Mouse (Mus musculus): Measurements from ENCODE around the gene Anxa8. TPM values are rescaled to one million over a fixed set of nuclear protein-coding genes. Genes with fewer than 3 reads are reported as not detected.
A peak's percentile ranks its signal among the peaks of the same experiment; 100 is the strongest.

Gene Anxa8
- polyA plus RNA-seq, 1 experiment, result 1.7 TPM

- Histone ChIP-seq H3K36me3 (ENCODE audit: control insufficient read depth, insufficient read depth, low read length) (no peaks in the 10 kb centered on the region), H3K4me1 (ENCODE audit: control insufficient read depth, insufficient read depth, low read length) (no peaks in the 10 kb centered on the region), H3K4me3 (ENCODE audit: insufficient read depth, low read depth, low read length) (no peak overlapping the region), H3K27me3 (replicated peaks; ENCODE audit: control insufficient read depth, insufficient read depth, low read length) (no peaks in the 10 kb centered on the region), H3K27ac (ENCODE audit: insufficient read depth, low read depth, low read length) (no peak overlapping the region)
- 78% methylated on average over 5 of the region's 5 CpGs for WGBS
- TF ChIP-seq POLR2A (IDR thresholded peaks at IDR 0.05; ENCODE audit: low read depth, low read length) (no peak), CTCF (conservative IDR thresholded peaks at IDR 0.05; ENCODE audit: insufficient read depth, insufficient read length, low read depth, low read length) (no peak)
- DNase-seq, result no peak
Observed at GRCm38 (mm10) chr14:34077222-34077621, 8.6 kb upstream of the Anxa8 start.

- no peak for DNase-seq
- TF ChIP-seq POLR2A (IDR thresholded peaks at IDR 0.05; ENCODE audit: low read depth, low read length) (no peak), CTCF (conservative IDR thresholded peaks at IDR 0.05; ENCODE audit: insufficient read depth, insufficient read length, low read depth, low read length) (no peak)
- Histone ChIP-seq H3K4me3 (ENCODE audit: insufficient read depth, low read depth, low read length) (no peak overlapping the region), H3K27me3 (replicated peaks; ENCODE audit: control insufficient read depth, insufficient read depth, low read length) (no peaks in the 10 kb centered on the region), H3K27ac (ENCODE audit: insufficient read depth, low read depth, low read length) (no peak overlapping the region), H3K4me1 (ENCODE audit: control insufficient read depth, insufficient read depth, low read length) (no peaks in the 10 kb centered on the region), H3K36me3 (ENCODE audit: control insufficient read depth, insufficient read depth, low read length) (no peaks in the 10 kb centered on the region)
- 69% methylated on average over 4 of the region's 4 CpGs for WGBS
Observed at GRCm38 (mm10) chr14:34078293-34078692, 7.5 kb upstream of the Anxa8 start.

GRCm38 (mm10) chr14:34080321-34080997, 5.3 kb upstream of the Anxa8 start:
- 14% methylated on average over 11 of the region's 11 CpGs for WGBS
- Histone ChIP-seq H3K4me1 (ENCODE audit: control insufficient read depth, insufficient read depth, low read length) (no peaks in the 10 kb centered on the region), H3K27ac (ENCODE audit: insufficient read depth, low read depth, low read length) (no peak overlapping the region), H3K4me3 (ENCODE audit: insufficient read depth, low read depth, low read length) (no peak overlapping the region), H3K27me3 (replicated peaks; ENCODE audit: control insufficient read depth, insufficient read depth, low read length) (no peaks in the 10 kb centered on the region), H3K36me3 (ENCODE audit: control insufficient read depth, insufficient read depth, low read length) (no peaks in the 10 kb centered on the region)
- peak; percentile 65 for DNase-seq
- TF ChIP-seq POLR2A (IDR thresholded peaks at IDR 0.05; ENCODE audit: low read depth, low read length) (no peak), CTCF (conservative IDR thresholded peaks at IDR 0.05; ENCODE audit: insufficient read depth, insufficient read length, low read depth, low read length) (peak; percentile 90)

- TF ChIP-seq CTCF (conservative IDR thresholded peaks at IDR 0.05; ENCODE audit: insufficient read depth, insufficient read length, low read depth, low read length) (no peak), POLR2A (IDR thresholded peaks at IDR 0.05; ENCODE audit: low read depth, low read length) (no peak)
- Histone ChIP-seq H3K27me3 (replicated peaks; ENCODE audit: control insufficient read depth, insufficient read depth, low read length) (no peaks in the 10 kb centered on the region), H3K36me3 (ENCODE audit: control insufficient read depth, insufficient read depth, low read length) (no peaks in the 10 kb centered on the region), H3K4me3 (ENCODE audit: insufficient read depth, low read depth, low read length) (no peak overlapping the region), H3K27ac (ENCODE audit: insufficient read depth, low read depth, low read length) (no peak overlapping the region), H3K4me1 (ENCODE audit: control insufficient read depth, insufficient read depth, low read length) (no peaks in the 10 kb centered on the region)
- WGBS, result 67% methylated on average over 4 of the region's 4 CpGs
- DNase-seq, result no peak
Observed at GRCm38 (mm10) chr14:34086806-34087205, 1.0 kb downstream of the Anxa8 start.

- no peak for TF ChIP-seq POLR2A (IDR thresholded peaks at IDR 0.05; ENCODE audit: low read depth, low read length)
- no peak for TF ChIP-seq CTCF (conservative IDR thresholded peaks at IDR 0.05; ENCODE audit: insufficient read depth, insufficient read length, low read depth, low read length)
- H3K4me3 ChIP-seq (ENCODE audit: insufficient read depth, low read depth, low read length), result no peak overlapping the region
- no peaks in the 10 kb centered on the region for H3K36me3 ChIP-seq (ENCODE audit: control insufficient read depth, insufficient read depth, low read length)
- H3K4me1 ChIP-seq (ENCODE audit: control insufficient read depth, insufficient read depth, low read length), result no peaks in the 10 kb centered on the region
- H3K27me3 ChIP-seq (replicated peaks; ENCODE audit: control insufficient read depth, insufficient read depth, low read length), result no peaks in the 10 kb centered on the region
- DNase-seq, result no peak
- WGBS, result 62% methylated on average over 2 of the region's 2 CpGs
- no peak overlapping the region for H3K27ac ChIP-seq (ENCODE audit: insufficient read depth, low read depth, low read length)
Observed at GRCm38 (mm10) chr14:34087856-34088398, 2.1 kb downstream of the Anxa8 start.

- TF ChIP-seq POLR2A (IDR thresholded peaks at IDR 0.05; ENCODE audit: low read depth, low read length) (no peak), CTCF (conservative IDR thresholded peaks at IDR 0.05; ENCODE audit: insufficient read depth, insufficient read length, low read depth, low read length) (no peak)
- DNase-seq, result no peak
- H3K4me3 ChIP-seq (ENCODE audit: insufficient read depth, low read depth, low read length), result no peak overlapping the region
- no peaks in the 10 kb centered on the region for H3K27me3 ChIP-seq (replicated peaks; ENCODE audit: control insufficient read depth, insufficient read depth, low read length)
- H3K4me1 ChIP-seq (ENCODE audit: control insufficient read depth, insufficient read depth, low read length), result no peaks in the 10 kb centered on the region
- H3K27ac ChIP-seq (ENCODE audit: insufficient read depth, low read depth, low read length), result no peak overlapping the region
- H3K36me3 ChIP-seq (ENCODE audit: control insufficient read depth, insufficient read depth, low read length), result no peaks in the 10 kb centered on the region
- WGBS, result 80% methylated on average over 8 of the region's 8 CpGs
Observed at GRCm38 (mm10) chr14:34089796-34090195, 4.0 kb downstream of the Anxa8 start.

- Histone ChIP-seq H3K4me3 (ENCODE audit: insufficient read depth, low read depth, low read length) (no peak overlapping the region), H3K4me1 (ENCODE audit: control insufficient read depth, insufficient read depth, low read length) (no peaks in the 10 kb centered on the region), H3K27me3 (replicated peaks; ENCODE audit: control insufficient read depth, insufficient read depth, low read length) (no peaks in the 10 kb centered on the region), H3K27ac (ENCODE audit: insufficient read depth, low read depth, low read length) (no peak overlapping the region), H3K36me3 (ENCODE audit: control insufficient read depth, insufficient read depth, low read length) (no peaks in the 10 kb centered on the region)
- no peak for DNase-seq
- TF ChIP-seq CTCF (conservative IDR thresholded peaks at IDR 0.05; ENCODE audit: insufficient read depth, insufficient read length, low read depth, low read length) (no peak), POLR2A (IDR thresholded peaks at IDR 0.05; ENCODE audit: low read depth, low read length) (no peak)
- 81% methylated on average over 5 of the region's 5 CpGs for WGBS
Observed at GRCm38 (mm10) chr14:34091475-34091874, 5.7 kb downstream of the Anxa8 start.

Data from kidney, adult 2 months (tissue).